In the genomic region with DNA sequence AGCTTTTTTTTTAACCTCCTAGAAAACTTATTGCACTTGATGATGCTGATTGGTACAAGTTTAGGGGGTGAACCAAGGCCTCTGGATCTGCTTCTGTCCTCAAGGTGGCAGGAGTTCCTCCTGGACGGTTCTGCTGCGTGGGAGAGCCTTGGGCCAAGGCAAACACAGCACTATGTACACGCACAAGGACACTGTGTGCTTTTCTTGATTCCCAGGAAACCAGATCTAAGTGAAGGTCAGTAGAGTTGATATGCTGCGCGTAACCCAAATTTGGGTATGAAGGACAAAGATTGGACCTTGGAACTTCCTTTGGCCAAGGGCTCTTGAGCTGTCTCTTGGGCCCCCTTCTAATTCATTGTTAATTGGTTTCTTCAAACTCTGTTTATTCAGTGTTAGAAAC, we compare ENCODE assay signal across 15 mouse cellular contexts. TPM values are rescaled to one million over a fixed set of nuclear protein-coding genes. Genes with fewer than 3 reads are reported as not detected.
DNase-seq lines count a peak whose midpoint lies in the region; ATAC-seq and TF ChIP-seq lines count a peak whose summit lies in the region.
"Had no signal": no experiment of that assay in that cellular context is flagged by ENCODE, and none has a peak within 500 bp of the region (broad histone marks: within the 10 kb centered on the region; RNA-seq: fewer than 3 reads in every experiment).

No protein-coding gene starts in this region.

- no peaks in the 10 kb centered on the region for H3K9me3 ChIP-seq in kidney, embryonic 15.5 days (replicated peaks)
- H3K9me3 ChIP-seq: embryonic facial prominence, embryonic 12.5 days; forebrain, embryonic 10.5 days had no signal

- TF ChIP-seq CTCF in kidney, adult 2 months (conservative IDR thresholded peaks at IDR 0.05; ENCODE audit: insufficient read depth, insufficient read length, low read depth, low read length) = peak; percentile 50

- peak; percentile 49 for DNase-seq in kidney, adult 2 months
- peak; percentile 77 for DNase-seq in ovary, adult 18-20 months (ENCODE audit: low spot score)
- DNase-seq in ovary, postnatal 10 days (ENCODE audit: low spot score) = no peak
- peak; percentile 33 for DNase-seq in fat pad, adult 2 months (ENCODE audit: extremely low read depth, low read depth, low spot score)
- DNase-seq in testis, postnatal 10 days (ENCODE audit: low spot score) = peak; percentile 64
- DNase-seq in cerebellum, postnatal 10 days = no peak
- DNase-seq: cerebellum, postnatal 36 days; heart, postnatal 4 days; lung, embryonic 14.5 days; thymus, postnatal 14 days had no signal

- H3K4me3 ChIP-seq in kidney, adult 2 months (ENCODE audit: insufficient read depth, low read depth, low read length) = no peak overlapping the region
- H3K4me3 ChIP-seq in kidney, embryonic 15.5 days (replicated peaks) = no peak overlapping the region
- H3K4me3 ChIP-seq: embryonic facial prominence, embryonic 12.5 days; forebrain, embryonic 10.5 days had no signal

- H3K27me3 ChIP-seq in kidney, adult 2 months (replicated peaks; ENCODE audit: control insufficient read depth, insufficient read depth, low read length) = no peaks in the 10 kb centered on the region
- H3K27me3 ChIP-seq in kidney, embryonic 15.5 days = no peaks in the 10 kb centered on the region
- H3K27me3 ChIP-seq: embryonic facial prominence, embryonic 12.5 days had no signal

- H3K36me3 ChIP-seq in kidney, adult 2 months (ENCODE audit: control insufficient read depth, insufficient read depth, low read length) = no peaks in the 10 kb centered on the region
- H3K36me3 ChIP-seq in kidney, embryonic 15.5 days = no peaks in the 10 kb centered on the region
- H3K36me3 ChIP-seq: embryonic facial prominence, embryonic 12.5 days; forebrain, embryonic 10.5 days had no signal

- no peak for TF ChIP-seq POLR2A in kidney, adult 2 months (IDR thresholded peaks at IDR 0.05; ENCODE audit: low read depth, low read length)

- H3K4me2 ChIP-seq in kidney, embryonic 15.5 days = no peak overlapping the region
- H3K4me2 ChIP-seq: embryonic facial prominence, embryonic 12.5 days; heart, embryonic 11.5 days; lung, embryonic 14.5 days; midbrain, embryonic 11.5 days had no signal

- WGBS in kidney, adult 2 months = 60% methylated on average over 5 of the region's 5 CpGs
- 76% methylated on average over 5 of the region's 5 CpGs for WGBS in kidney, embryonic 15.5 days

- no peak overlapping the region for H3K9ac ChIP-seq in kidney, embryonic 15.5 days
- H3K9ac ChIP-seq: embryonic facial prominence, embryonic 12.5 days; lung, embryonic 14.5 days had no signal

- H3K4me1 ChIP-seq in kidney, adult 2 months (ENCODE audit: control insufficient read depth, insufficient read depth, low read length) = no peaks in the 10 kb centered on the region
- peaks cover 3% of the 10 kb centered on the region; the same call in 1 of the 2 replicates for H3K4me1 ChIP-seq in kidney, embryonic 15.5 days
- H3K4me1 ChIP-seq: embryonic facial prominence, embryonic 12.5 days had no signal

- H3K27ac ChIP-seq in kidney, adult 2 months (ENCODE audit: insufficient read depth, low read depth, low read length) = no peak overlapping the region
- no peak overlapping the region for H3K27ac ChIP-seq in kidney, embryonic 15.5 days
- H3K27ac ChIP-seq: embryonic facial prominence, embryonic 12.5 days; forebrain, embryonic 10.5 days had no signal

- ATAC-seq in kidney, embryonic 15.5 days (replicated peaks; ENCODE audit: low FRiP score) = no peak

RNA-seq across cellular contexts. Expression of gene Lifr, which starts 51.3 kb away (rescaled TPM):
- polyA plus RNA-seq in kidney, adult 2 months (2012; rRNA removed) = 26.2 and 64.8 TPM in 2 replicates
- 20.3 and 22.3 TPM in 2 replicates for polyA plus RNA-seq in kidney, embryonic 15.5 days (2015; fragmentation: Nextera tagmentation; extraction: Ambion mirVana)

Comparison
In these comparisons a context has a peak if more than half of its experiments do, and no peak if none do; other contexts are left out.
1. DNase-seq: peak in kidney, adult 2 months (single experiment), ovary, adult 18-20 months (single experiment), fat pad, adult 2 months (single experiment) and testis, postnatal 10 days (single experiment); none in ovary, postnatal 10 days (single experiment) and cerebellum, postnatal 10 days (0 of 2).